Mouse (Mus musculus) thymus, postnatal 10 days (tissue): ENCODE data around the gene Scube1.

Experiments used
- DNase-seq, 2 experiments: peaks; one replicate each; pipeline ENCODE4 v3.0.0; 2021; ENCODE audit warnings: low spot score in 2 of 2

Gene Scube1

DNA sequence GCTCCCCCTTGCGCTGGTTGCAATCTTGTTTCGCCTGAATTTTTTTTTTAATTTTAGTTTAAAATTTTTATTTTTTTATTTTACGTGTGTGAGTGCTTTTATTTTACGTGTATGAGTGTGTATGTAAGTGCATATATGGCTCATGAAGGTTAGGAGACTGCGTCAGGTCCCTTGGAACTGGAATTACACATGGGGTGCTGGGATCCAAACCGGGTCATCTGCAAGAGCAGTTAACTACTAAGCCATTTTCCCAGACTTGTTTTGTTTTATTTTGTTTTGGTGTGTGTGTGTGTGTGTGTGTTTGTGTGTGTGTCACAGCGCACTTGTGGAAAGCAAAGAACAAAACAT, 129.5 kb downstream of the Scube1 start:
- DNase-seq, result no peak

DNA sequence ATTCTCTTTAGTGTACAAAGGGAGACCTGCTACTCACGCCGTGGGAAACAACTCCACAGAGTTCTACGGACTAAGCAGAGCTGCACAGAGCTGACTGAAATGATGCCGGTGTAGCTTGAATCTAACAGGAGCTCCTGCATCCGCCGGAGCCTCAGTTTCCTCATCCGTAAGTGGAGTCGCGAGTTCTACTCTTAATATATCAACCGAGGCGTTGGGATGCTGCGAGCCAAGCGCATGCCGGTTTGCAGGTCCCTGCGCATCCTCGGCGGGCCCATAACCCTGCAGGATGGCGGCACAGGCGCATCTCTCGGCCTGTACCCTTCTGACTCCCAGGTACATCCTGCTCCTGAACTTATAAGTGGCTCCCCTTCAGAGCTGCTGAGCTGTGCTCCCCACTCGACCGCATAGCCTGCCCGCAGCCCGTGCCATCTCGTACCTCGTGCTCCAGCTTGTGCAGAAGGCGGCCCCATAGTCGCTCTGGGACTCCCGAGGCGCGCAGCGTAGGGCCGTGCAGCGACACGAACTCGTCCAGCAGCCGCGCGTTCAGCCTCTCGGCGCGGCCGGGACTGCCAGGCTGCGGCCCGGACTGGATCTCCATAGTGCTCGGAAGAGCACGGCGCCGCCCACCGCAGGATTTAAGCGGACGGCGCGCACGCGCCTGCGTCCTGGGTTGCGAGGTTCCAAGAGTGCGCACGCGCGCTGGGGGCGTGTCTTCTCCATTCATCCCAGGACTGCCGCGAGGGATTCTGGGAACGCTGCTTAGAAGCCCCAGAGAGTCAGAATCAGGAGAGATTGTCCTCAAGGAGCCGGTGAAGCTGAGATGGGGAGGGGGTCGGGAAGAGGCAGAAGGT, 130.1 kb downstream of the Scube1 start, which contains the start of gene Ttll12:
TSS of gene Ttll12 (minus strand) at position 645 of the 851 bp plus-strand sequence.
- peak; percentile 83 to 89 for DNase-seq

DNA sequence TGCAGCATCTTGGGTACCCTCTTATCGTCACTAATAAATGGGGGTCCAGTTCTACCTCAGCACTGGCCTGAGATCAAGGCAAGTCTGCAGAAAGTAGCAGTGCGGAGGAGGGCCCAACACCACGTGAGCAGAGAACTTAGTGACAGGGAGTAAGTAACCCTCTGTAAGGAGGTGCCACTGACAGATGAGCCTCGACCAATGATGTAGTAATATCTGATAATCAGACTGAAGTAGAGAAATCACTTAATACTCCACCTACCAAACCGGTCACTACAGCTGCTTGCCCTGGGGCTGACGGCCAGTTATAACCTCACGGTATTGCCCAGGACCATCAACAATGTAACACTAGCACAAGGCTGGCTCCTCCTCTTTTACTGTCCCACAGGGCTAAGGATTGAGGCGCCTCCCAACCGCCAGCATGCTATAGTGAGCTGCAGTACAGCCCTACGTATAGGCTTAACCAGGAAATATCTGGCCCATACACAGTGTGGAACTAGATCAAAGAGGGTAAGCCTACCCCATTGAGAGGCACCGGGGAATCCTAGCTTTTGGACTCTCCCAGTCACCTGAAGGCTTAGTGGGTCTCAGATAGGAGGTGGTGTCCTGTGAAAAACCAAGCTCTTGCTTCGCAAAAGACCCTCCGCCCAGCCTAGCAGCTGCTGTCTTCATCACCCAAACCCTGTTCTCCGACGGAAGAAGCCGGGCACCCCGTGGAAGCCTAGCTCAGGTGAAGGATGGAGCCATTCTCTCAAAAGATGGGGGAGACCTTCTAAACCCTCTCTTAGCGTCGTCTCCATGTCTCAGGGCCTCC, 130.9 kb downstream of the Scube1 start:
- no peak for DNase-seq

DNA sequence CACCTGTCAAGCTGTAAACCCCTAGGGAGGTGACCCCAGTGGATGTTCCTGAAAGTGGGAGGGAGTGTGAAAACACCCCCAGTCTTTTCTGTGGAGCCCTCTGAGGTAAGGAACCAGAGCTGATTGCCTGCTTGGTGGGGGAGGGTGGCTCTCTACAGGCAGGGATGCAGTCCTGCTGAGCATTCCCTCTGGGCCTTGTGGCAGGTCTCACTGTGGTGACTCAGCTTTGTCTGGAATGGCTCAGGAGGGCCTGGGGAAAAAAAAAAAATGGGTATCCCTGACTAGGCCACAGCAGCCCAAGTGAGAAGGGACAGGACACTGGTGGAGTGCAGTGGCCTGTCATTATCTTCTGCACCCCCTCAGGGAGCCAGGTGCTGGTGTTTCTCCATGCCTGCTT, 131.6 kb downstream of the Scube1 start:
- DNase-seq, result no peak

DNA sequence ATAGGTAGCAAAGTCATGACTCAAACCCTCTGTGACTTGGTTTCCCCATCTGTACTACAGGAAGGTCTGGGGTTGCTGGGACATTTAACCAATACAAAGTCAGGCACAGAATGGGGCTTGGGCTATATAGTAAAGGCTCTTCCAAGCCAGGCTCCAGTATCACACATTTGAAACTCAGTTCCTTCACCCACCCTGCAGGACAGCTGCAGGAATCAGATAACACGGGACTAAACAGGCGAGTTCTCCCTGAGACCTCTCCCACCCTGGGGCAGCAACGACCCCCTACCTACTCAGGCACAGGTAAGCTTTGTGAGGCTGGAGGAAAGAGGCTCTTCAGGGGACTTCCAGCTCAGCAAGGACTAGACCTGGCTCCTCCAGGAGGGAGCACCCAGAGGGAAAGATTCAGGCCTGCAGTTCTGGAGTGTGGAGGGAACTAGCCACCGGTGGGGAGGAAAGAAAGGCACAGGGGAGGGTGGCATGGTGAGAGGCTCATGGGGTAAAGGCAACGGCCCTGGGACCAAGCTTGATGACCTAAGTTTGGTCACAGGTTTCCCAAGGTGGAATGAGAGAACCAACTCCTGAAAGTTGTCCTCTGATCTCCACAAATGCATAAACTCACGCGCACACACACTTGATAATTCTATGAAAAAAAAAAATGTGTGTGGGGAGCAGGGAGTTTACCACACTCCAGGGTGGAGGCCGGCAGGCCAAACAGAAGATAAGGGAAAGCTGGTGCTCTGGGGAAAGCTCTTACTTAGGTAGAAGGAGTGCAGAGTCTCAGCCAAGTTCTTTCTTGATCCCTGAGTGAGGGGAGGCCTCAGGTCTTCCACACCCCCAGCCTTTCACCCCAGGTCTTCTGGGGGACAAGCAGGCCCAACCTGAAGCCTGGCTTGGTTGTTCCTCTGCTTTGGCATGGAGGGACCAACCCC, 132.3 kb downstream of the Scube1 start:
- DNase-seq, result no peak

DNA sequence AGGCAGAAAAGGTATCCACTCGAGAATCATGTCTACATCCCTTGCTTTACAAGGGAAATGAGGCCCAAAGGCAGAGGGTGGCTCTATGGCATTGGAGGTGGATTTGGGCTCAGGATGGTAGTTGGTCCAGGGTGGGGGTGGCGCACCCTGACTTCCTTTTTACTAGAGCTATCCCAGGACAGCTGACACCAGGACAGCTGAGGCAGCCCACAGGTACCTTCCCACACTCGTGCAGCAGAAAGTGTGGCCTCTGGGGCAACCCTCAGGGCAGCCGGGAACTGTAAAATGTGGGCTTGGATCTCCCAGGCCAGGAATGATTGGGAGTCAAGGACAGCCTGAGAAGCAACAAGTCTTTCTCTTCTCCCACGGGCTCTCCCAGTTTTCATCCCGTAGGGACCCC, 133.1 kb downstream of the Scube1 start:
- DNase-seq, result no peak

DNA sequence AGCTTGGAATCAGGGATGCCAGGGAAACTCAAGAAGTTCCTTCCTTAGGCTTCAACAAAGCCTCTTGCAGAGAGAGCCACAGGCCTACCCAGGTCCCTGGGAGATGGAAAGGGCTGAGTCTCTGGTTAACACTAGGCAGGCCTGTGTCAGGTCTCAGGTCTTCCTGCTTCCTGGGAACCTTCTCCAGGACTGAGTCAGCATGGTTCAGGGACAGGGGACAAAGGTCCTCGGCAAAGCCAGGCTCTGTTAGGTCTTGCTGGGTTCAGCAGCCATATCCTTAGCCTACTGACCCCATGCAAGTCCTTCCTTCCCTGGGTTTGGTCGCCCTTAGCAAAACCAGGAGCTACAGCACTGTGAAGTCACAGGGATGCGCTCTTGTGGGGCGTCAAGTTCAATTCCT, 134.0 kb downstream of the Scube1 start:
- DNase-seq, result no peak

DNA sequence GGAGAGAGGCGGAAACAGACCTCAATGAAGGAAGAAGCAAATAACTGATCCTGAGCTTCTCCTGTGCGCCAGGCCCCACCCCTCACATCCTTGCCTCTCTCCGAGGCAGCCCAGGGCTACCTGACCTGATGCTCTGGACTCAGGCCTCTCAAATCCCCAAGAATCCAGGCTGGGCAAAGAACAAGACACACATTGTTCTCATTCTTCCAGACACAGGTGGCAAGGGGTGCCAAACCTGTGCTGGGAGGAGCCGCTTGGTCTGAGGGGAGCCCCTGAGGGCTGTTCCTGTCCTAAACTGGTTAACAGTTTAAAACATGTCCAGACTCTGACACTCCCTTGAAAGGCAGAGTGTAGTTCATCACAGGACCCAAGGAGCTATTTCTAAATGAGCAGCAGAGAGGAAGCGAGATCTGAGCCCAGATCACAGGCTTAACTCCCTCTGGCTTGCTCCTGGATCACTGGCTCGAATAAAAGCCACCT, 140.0 kb downstream of the Scube1 start:
- no peak for DNase-seq

DNA sequence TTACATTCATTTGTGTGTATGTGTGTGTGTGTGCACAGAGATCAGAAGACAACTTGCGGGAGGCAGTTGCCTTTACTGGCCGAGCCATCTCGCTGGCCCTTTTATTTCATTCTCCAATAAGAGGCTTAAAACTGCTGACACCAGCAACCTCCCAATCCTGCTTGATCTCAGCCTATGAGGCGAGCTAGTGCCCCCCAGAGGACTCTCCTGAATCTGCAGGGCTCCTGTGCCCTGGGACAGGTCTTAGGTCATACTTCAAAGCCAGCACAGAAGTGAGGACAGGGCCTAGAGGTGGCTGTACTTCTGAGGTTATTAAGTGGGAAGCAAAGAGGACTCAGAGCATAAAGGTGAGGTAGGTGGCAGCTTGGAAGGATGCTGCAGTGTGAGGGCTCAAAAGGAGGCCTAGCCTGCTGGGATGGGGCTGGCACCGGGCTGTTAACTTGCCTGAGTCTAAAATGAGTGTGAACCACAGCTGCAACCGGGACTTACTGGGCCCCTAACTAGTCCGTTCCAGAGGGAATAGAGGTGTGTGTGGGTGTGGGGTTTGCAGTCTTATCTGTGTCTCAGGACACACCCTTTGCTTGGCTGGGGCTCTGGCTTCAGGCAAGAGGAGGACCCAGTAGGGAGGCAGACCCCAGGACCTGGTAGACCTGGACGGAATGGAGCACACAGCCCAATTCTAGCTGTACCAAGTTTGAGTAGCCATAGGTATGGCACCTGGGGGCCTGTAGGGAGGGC, 141.2 kb downstream of the Scube1 start:
- DNase-seq, result peak in 1 of 2 experiments; percentile 54

DNA sequence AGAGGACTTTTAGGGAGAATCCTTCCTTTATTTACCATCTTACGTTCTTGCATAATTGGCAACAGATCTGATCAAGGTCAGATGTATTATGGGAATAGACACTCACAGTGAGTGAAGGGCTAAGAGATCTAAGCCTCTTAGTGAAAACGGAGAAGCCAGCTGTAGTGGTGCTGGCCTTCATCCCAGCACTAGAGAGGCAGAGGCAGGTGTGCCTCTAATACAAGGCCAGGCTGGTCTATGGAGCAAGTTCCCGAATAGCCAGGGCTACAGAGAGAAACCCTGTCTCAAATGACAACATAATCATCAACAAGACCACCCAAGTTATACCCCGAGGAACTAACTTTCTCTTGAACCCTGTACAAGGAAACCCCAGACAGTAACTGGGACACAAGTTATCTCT, 141.9 kb downstream of the Scube1 start:
- DNase-seq, result no peak

DNA sequence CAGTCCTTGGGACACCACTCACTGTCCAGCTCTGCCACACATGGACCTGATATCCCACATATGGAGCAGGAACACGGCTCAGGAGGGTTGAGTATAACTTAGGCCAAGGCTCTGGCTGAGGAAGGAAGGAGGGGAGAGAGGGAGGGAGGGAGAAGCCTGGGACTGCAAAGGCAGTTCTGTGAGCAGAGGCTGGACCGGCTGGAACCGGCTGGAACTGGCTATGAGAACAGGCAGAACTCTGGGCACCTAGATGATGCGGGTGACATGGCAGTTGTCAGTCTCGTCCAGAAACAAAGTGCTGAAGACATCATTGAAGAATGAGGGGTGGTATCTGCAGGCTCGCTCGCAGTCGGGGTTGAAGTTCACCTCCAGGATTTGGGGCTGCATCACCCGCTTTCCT, 148.2 kb downstream of the Scube1 start:
- no peak for DNase-seq

DNA sequence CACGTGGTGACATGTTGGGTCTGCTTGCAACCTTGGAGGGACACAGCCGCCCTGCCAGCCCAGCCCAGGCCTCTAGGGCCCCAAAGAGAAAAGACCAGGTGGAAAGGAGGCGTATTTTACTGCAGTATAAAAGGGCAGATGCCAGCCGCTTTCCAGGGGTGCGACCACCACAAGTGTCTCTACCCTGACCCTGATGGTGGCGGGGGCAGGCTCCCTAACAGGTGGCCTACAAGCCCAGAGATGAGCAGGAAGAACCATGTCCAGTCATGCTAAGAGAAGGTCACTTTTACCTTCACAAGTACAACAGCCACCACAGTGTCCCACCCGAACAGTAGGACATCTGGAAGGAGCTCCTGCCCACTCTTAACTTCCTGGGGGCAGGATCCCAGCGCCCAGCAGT, 149.3 kb downstream of the Scube1 start:
- no peak for DNase-seq

DNA sequence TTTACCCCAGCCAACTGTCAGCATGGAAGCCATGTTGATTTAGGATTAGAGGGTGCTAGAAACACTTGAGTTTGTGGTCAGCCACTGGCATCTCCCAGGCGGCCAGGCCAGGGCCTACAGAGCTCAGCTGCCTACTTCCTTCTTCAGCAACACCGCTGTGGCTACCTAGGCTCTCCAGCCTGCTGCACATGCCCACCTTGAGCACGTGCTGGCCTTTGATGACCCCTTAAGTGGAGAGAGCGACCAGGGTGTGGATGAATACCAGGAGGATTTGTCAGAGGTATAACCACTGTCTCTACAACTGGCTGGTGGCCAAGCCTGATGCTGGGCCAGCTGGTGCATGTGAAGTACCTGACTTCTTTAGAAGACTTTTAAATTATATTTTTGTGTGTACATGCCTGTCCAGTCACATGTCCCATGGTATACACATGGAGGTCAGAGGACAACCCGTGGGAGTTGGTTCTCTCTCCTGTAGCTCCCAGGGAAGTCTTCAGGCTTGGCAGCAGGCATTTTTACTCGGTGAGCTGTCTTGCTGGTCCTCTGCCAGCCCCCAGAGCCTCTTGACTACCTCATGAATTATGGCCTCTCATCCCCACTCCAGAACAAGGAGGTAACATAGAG, 150.0 kb downstream of the Scube1 start:
- DNase-seq, result no peak

DNA sequence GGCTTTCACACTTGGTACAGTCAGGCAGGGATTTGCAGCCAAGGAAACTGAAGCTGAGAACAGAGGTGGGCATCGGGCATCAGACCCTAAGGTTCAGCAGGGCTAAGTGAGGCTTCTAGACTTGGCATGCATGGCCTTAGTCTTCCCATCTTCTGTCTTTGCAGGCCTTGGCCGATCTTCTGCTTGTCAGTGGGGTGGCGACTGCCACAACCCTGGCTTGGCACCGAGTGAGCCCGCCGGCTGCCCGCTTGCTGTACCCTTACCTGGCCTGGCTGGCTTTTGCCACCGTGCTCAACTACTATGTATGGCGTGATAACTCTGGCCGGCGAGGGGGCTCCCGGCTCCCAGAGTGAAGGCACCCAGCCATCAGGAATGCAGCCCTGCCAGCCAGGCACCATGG, 151.2 kb downstream of the Scube1 start:
- no peak for DNase-seq

DNA sequence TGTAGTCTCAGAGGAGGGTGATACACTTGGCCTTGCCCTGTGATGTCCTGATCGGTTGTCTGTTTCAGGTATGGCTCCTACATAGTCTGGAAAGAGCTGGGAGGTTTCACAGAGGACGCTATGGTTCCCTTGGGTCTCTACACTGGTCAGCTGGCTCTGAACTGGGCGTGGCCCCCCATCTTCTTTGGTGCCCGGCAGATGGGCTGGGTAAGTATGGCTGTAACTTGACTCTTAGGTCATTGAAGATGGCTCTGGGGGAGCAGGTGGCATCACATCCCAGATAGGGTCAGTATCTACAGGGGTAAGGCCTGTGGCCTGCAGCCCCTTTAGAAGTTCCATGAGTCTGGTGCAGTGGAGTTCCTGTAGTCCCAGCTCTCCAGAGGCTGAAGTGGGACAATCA, 152.7 kb downstream of the Scube1 start:
- no peak for DNase-seq

DNA sequence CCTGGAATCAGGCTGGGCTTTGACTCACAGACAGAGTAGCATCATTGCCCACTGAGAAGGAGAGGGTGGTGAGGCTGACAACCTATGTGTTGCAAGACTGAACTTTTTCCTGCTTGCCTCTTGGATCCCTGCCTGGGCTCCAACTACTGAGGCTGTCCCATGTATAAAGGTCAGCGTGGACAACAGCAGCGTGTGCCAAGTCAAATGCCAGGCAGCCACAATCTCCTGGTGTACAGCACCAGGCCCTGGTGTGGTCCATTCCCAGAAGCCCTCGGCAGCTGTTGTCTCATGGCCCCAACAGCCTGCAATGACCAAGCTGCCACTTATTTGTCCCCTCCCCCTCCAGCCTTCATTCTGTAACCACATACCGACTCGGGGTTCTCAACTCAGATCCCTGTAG, 153.2 kb downstream of the Scube1 start:
- no peak for DNase-seq

DNA sequence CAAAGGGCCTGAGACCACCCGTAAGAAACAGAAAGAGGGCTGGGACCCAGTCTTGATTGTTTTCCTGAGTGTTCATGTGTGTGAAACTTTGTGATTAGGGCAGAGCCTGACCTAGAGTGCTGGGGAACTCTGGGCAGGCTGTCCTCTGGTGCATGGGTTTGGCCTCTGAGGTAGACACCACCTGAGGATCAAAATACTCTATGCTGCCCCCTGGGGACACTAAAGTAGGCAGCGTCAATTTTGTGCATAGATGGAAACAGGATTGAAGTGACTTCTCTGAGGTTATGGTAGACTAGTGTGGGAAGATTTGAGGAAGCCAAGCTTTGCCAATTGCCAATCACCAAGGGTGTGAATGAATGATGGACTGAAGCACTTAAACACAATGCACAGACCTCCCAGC, 154.2 kb downstream of the Scube1 start:
- DNase-seq, result peak in 1 of 2 experiments; percentile 31

DNA sequence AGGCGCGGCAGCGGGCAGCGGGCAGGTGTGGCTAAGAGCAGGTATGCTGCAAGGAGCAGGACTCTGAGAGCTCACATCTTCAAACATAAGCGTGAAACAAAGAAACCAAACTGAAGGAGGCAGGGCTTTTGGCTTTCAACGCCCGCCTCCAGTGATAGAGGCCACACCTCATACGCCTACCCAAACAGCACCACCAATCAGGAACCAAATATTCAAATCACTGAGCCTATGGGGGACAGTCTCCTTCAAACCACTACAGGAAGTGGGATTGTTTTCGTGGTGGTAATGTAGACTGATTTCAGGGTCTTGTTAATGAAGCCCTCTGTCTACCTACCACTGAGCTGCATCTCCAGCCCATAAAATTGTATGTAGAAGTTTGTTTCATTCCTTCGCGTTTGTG, 155.1 kb downstream of the Scube1 start:
- no peak for DNase-seq

DNA sequence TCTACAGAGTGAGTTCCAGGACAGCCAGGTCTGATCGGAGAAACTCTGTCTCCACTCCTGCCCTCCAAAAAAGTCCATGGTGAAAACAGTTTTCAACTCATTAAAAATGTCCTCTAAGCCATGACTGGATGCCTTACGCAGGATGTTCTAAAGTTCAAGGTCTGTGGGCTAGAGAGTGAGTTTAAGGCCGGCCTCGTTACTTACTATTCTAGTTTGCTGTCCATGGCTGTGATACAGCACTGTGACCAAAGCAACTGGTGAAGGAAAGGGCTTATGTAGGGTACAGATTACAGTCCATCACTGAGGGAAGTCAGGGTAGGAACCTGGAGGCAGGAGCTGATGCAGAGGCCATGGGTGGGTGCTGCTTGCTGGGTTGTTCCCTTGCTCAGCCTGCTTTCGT, 156.3 kb downstream of the Scube1 start:
- no peak for DNase-seq

DNA sequence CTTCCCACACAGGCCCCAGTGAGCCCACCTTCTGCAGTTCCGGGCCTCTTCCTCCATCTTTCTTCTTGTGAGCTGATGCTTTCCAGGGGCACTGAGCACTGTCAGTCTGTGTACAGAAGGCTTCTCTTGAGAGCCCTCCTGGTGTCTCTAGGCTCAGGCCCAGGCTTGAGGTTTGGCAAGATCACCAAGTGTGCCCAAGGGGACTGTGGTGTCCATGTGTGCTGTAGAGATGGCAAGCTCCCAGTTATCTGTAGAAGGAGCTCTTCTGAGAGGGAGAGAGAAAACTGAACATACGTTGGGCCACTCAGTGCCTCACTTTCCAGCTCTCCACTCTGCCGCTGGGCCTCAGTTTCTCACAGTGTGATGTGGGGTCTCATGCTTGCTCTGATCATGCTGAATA, 157.1 kb downstream of the Scube1 start:
- no peak for DNase-seq

DNA sequence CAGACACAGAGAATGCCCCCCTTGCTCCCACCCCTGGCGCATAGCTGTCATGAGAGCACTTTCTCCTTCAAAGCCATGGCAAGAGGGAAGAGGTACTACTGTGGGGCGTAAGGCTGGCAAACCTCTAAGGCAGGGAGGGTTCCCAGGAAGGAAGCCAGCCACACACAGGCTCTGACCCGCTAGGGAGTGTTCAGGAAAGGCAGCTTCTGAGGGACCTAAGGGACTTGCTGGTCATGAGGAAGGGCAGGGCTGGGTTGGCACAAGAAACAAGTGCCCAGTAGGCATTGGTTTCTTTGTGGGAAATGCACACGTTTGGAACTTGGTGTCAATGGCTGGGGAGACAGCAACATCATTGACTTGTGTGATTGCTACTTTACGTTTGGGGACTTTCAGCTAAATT, 158.8 kb downstream of the Scube1 start:
- no peak for DNase-seq
